Mouse (Mus musculus) stomach, embryonic 14.5 days (tissue): ENCODE results near the gene Katnb1. TPM values are rescaled to one million over a fixed set of nuclear protein-coding genes. Genes with fewer than 3 reads are reported as not detected.

Experiments used
- ATAC-seq: fragments of 200-750 bp; cut with Nextera tagmentation; 2 replicates; pipeline ENCODE4 v1.8.0; 2017; ENCODE audit warnings: low read depth, moderate TSS enrichment; ENCODE audit not compliant: insufficient number of reproducible peaks, insufficient read depth, low FRiP score
- H3K27ac ChIP-seq: fragments of 300-500 bp; sonication (generic); 2 replicates; pipeline ENCODE4 v1.5.1; 2014; ENCODE audit warnings: mild to moderate bottlenecking, low read length, moderate library complexity, mixed read lengths
- H3K27me3 ChIP-seq: fragments of 300-500 bp; sonication (generic); 2 replicates; pipeline ENCODE4 v1.6.1; 2014; ENCODE audit warnings: low read length, control low read depth, mixed read lengths; ENCODE audit not compliant: control insufficient read depth, insufficient read depth
- H3K36me3 ChIP-seq: fragments of 300-500 bp; sonication (generic); 2 replicates; pipeline ENCODE4 v1.6.1; 2014; ENCODE audit warnings: mild to moderate bottlenecking, control low read depth, low read length, moderate library complexity, mixed read lengths; ENCODE audit not compliant: control insufficient read depth, insufficient read depth
- H3K4me1 ChIP-seq: fragments of 300-500 bp; sonication (generic); 2 replicates; pipeline ENCODE4 v1.6.1; 2014; ENCODE audit warnings: low read length, control low read depth, mixed read lengths; ENCODE audit not compliant: control insufficient read depth, insufficient read depth
- H3K4me2 ChIP-seq: fragments of 300-500 bp; sonication (generic); replicated peaks from 2 replicates; pipeline ENCODE4 v1.6.1; 2014; ENCODE audit warnings: low read depth, low read length, control low read depth
- H3K4me3 ChIP-seq: fragments of 300-500 bp; sonication (generic); 2 replicates; pipeline ENCODE4 v1.5.1; 2014; ENCODE audit warnings: low read depth, low read length, control low read depth
- H3K9ac ChIP-seq: fragments of 300-500 bp; sonication (generic); replicated peaks from 2 replicates; pipeline ENCODE4 v1.6.1; 2014; ENCODE audit warnings: low read depth, mild to moderate bottlenecking, control low read depth, low read length, moderate library complexity, mixed read lengths
- H3K9me3 ChIP-seq: fragments of 300-500 bp; sonication (generic); 2 replicates; pipeline ENCODE4 v1.6.1; 2016; ENCODE audit warnings: low read depth, low read length, control low read depth; ENCODE audit not compliant: control insufficient read depth
- WGBS: fragments of 180-500 bp; shearing (Covaris S2); extraction: QIAGEN DNeasy Blood & Tissue Kit; methylation state at CpG from one replicate; pipeline ENCODE4 v1.1.7; 2014; 5-methylcytosine and 5-hydroxymethylcytosine counted together
- polyA plus RNA-seq: library from polyadenylated mRNA; unstranded; fragments of >200 nt; fragmentation: Nextera tagmentation; extraction: Ambion mirVana; gene quantifications from 2 replicates; pipeline ENCODE4 v1.2.1, GENCODE M21; 2014

Katnb1 gene
- polyA plus RNA-seq, 1 experiment from 2014 or later, result 17.9 TPM

DNA sequence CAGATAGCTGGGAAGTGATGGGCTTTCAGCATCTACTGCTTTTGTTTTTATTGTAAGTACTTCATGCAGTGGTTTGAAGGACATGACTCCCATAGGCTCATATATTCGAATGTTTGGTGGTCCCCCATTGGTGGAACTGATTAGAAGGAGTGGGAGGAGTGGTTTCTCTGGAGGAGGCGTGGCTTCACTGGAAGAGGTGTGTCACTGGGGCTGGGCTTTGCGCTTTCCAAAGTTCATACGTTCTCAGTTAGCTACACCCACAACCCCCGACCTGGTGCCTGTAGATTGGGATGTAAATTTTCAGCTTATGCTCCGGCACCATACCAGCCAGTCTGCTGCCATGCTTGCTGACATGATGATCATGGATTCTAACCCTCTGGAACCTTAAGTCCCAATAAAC lies 26.5 kb upstream of the Katnb1 start:
- no peaks in the 10 kb centered on the region for H3K4me1 ChIP-seq
- H3K4me3 ChIP-seq, result no peak overlapping the region
- H3K36me3 ChIP-seq, result no peaks in the 10 kb centered on the region
- no peaks in the 10 kb centered on the region for H3K27me3 ChIP-seq
- H3K27ac ChIP-seq, result no peak overlapping the region
- H3K4me2 ChIP-seq, result no peak overlapping the region
- ATAC-seq, result 0 out of 2 replicates have a peak, but pooled peaks have one; percentile 42
- no peak overlapping the region for H3K9ac ChIP-seq
- 58% methylated on average over 6 of the region's 6 CpGs for WGBS
- H3K9me3 ChIP-seq, result no peaks in the 10 kb centered on the region

- Histone ChIP-seq H3K4me1 (no peaks in the 10 kb centered on the region), H3K4me3 (no peak within 1 kb of the TSS), H3K27me3 (no peaks in the 10 kb centered on the region), H3K36me3 (no peaks in the 10 kb centered on the region), H3K4me2 (no peak within 1 kb of the TSS), H3K9me3 (no peaks in the 10 kb centered on the region), H3K9ac (no peak within 1 kb of the TSS), H3K27ac (no peak within 1 kb of the TSS)
- peak; percentile 51; the same call in 1 of the 2 replicates for ATAC-seq
- WGBS, result 16% methylated on average over 2 of the region's 2 CpGs
Measured at GRCm38 (mm10) chr8:95054927-95055510, 26.0 kb upstream of the Katnb1 start, which contains the start of gene Drc7. TSS of gene Drc7 (plus strand) at chr8:95055103.

- ATAC-seq, result no peak
- no peaks in the 10 kb centered on the region for H3K27me3 ChIP-seq
- H3K4me2 ChIP-seq, result no peak overlapping the region
- H3K9ac ChIP-seq, result no peak overlapping the region
- H3K4me3 ChIP-seq, result no peak overlapping the region
- H3K4me1 ChIP-seq, result no peaks in the 10 kb centered on the region
- H3K36me3 ChIP-seq, result no peaks in the 10 kb centered on the region
- no peaks in the 10 kb centered on the region for H3K9me3 ChIP-seq
- H3K27ac ChIP-seq, result no peak overlapping the region
- WGBS, result 77% methylated on average over 5 of the region's 5 CpGs
Measured at GRCm38 (mm10) chr8:95056414-95056813, 24.6 kb upstream of the Katnb1 start.

- no peak overlapping the region for H3K27ac ChIP-seq
- no peaks in the 10 kb centered on the region for H3K9me3 ChIP-seq
- WGBS, result 76% methylated on average over 6 of the region's 6 CpGs
- no peaks in the 10 kb centered on the region for H3K36me3 ChIP-seq
- ATAC-seq, result no peak
- no peaks in the 10 kb centered on the region for H3K4me1 ChIP-seq
- no peak overlapping the region for H3K9ac ChIP-seq
- no peak overlapping the region for H3K4me2 ChIP-seq
- H3K27me3 ChIP-seq, result no peaks in the 10 kb centered on the region
- H3K4me3 ChIP-seq, result no peak overlapping the region
Measured at GRCm38 (mm10) chr8:95058661-95059060, 22.3 kb upstream of the Katnb1 start.

DNA sequence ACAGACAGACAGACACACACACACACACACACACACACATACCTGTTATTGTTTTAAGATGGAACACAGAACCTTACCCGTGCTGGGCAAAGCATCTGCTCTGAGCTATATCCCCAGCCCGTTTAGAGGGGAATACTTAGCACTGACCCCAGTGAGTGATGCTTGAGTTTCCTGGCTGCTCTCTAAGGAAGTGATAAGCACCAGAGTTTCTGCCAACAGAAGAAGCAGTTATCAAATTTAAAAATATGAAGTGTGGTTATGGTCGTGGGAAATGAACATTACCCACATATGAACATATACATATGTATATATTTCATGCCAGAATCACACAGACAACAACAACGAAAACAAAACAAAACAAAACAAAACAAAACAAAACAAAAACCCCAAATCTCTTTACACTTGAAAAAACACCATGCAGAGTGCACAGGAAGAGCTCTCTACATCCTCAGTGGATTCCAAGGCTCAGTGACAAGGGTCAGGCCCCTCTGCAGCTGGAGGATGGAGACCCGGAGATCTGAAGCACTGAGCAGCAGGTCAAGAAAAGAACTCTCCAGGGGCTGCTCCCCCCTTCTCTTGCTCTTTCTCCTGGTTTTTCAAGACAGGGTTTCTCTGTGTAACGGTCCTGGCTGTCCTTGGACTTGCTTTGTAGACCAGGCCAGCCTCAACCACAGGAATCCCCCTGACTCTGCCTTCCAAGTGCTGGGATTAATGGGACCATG lies 21.0 kb upstream of the Katnb1 start:
- H3K9me3 ChIP-seq, result no peaks in the 10 kb centered on the region
- no peak overlapping the region for H3K4me3 ChIP-seq
- no peaks in the 10 kb centered on the region for H3K36me3 ChIP-seq
- H3K27me3 ChIP-seq, result no peaks in the 10 kb centered on the region
- ATAC-seq, result no peak
- no peaks in the 10 kb centered on the region for H3K4me1 ChIP-seq
- H3K9ac ChIP-seq, result no peak overlapping the region
- H3K27ac ChIP-seq, result no peak overlapping the region
- H3K4me2 ChIP-seq, result no peak overlapping the region
- WGBS, result 59% methylated on average over 6 of the region's 6 CpGs

GRCm38 (mm10) chr8:95064531-95064930 lies 16.5 kb upstream of the Katnb1 start:
- Histone ChIP-seq H3K9me3 (no peaks in the 10 kb centered on the region), H3K9ac (no peak overlapping the region), H3K4me3 (no peak overlapping the region), H3K36me3 (no peaks in the 10 kb centered on the region), H3K4me2 (no peak overlapping the region), H3K27me3 (no peaks in the 10 kb centered on the region), H3K4me1 (no peaks in the 10 kb centered on the region), H3K27ac (no peak overlapping the region)
- 74% methylated on average over 2 of the region's 2 CpGs for WGBS
- no peak for ATAC-seq

GRCm38 (mm10) chr8:95067582-95067981 lies 13.4 kb upstream of the Katnb1 start:
- no peak overlapping the region for H3K27ac ChIP-seq
- no peak overlapping the region for H3K9ac ChIP-seq
- H3K9me3 ChIP-seq, result no peaks in the 10 kb centered on the region
- no peak overlapping the region for H3K4me3 ChIP-seq
- no peak for ATAC-seq
- no peaks in the 10 kb centered on the region for H3K27me3 ChIP-seq
- 49% methylated on average over 3 of the region's 3 CpGs for WGBS
- no peaks in the 10 kb centered on the region for H3K36me3 ChIP-seq
- no peak overlapping the region for H3K4me2 ChIP-seq
- no peaks in the 10 kb centered on the region for H3K4me1 ChIP-seq

DNA sequence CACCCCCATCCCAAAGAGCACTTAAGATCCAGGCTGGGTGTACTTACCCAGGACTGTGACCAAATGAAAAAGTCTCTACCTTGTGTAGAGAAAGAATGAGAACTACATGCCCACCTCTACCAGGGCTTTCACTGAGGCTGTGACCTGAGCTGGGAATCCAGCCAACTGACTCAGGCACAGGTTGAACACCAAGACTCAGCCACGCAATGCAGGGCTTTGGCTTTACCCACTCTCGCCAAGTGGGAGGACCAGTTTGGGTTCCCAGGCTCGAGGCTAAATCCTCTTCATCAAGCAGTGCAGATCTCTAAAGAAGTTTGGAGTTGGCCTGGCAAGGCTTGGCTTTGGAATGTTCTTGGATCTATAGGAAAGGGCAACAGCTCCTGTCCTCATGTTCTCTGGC lies 5.5 kb upstream of the Katnb1 start:
- ATAC-seq, result no peak
- Histone ChIP-seq H3K27me3 (no peaks in the 10 kb centered on the region), H3K4me1 (no peaks in the 10 kb centered on the region), H3K4me2 (no peak overlapping the region), H3K36me3 (no peaks in the 10 kb centered on the region), H3K4me3 (no peak overlapping the region), H3K9ac (no peak overlapping the region), H3K27ac (no peak overlapping the region), H3K9me3 (no peaks in the 10 kb centered on the region)
- WGBS, result 68% methylated on average over 3 of the region's 3 CpGs
